Mouse (Mus musculus): ENCODE measurements around the gene Hmgb1. TPM values are rescaled to one million over a fixed set of nuclear protein-coding genes. Genes with fewer than 3 reads are reported as not detected.

The Hmgb1 gene
- polyA plus RNA-seq, 1 experiment, result 107 TPM

DNA sequence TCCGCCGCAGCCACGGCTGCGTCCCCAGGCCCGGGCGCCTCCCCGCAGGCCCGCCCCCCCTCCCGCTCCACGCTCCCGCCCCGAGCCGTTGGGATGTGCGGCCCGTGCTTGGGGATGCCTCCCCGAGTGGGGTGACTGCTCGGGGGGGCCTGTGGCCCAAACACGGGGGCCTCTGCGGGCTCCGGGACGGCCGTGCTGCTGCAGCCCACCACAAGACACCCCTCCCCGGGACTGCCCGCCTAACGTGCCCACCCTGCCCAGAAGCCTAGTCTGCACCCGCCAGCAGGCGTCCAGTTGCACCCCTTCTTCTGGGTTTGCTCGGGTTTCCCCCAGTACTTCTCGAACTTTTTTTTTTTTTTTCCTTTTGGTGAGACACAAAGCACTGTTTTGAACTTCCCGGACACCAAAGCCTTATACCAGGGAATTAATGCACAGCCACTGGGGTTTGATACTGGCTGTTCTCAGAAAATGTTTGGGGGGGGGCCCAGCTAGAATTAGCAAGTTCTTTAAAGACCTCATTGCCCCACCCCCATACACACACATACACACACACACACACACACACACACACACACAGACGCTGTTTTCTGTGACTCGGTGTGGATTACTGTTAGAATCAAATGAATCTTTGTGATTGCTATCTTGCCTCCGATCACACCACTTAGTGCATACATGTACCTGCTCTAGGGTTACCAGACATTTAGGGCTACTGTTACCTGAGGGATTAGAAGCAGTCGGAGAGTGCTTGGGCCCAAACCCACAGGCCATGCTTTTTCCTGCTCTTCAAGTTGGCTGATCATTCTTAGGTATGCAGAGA lies 130.7 kb downstream of the Hmgb1 start:
- peaks cover 21% of the 10 kb centered on the region for H3K36me3 ChIP-seq (ENCODE audit: control insufficient read depth, insufficient read depth, low read length)
- H3K4me1 ChIP-seq (replicated peaks; ENCODE audit: control insufficient read depth, insufficient read depth, low read length), result peaks cover 5% of the 10 kb centered on the region
- TF ChIP-seq CTCF (IDR thresholded peaks at IDR 0.05; ENCODE audit: borderline replicate concordance, control insufficient read depth, extremely low read depth, insufficient read depth, low read length, poor library complexity) (no peak), POLR2A (IDR thresholded peaks at IDR 0.05; ENCODE audit: control insufficient read depth, extremely low read depth, insufficient read depth, low read length, poor library complexity) (no peak)
- H3K27ac ChIP-seq (ENCODE audit: control insufficient read depth, insufficient read depth, low read length), result no peak overlapping the region
- DNase-seq, result peak; percentile 48
- H3K4me3 ChIP-seq (ENCODE audit: control insufficient read depth, insufficient read depth, low read length), result peak overlapping the region; percentile 43
- under 1% methylated on average over 32 of the region's 34 CpGs for WGBS
- H3K27me3 ChIP-seq (ENCODE audit: control insufficient read depth, insufficient read depth, low read length), result no peaks in the 10 kb centered on the region

DNA sequence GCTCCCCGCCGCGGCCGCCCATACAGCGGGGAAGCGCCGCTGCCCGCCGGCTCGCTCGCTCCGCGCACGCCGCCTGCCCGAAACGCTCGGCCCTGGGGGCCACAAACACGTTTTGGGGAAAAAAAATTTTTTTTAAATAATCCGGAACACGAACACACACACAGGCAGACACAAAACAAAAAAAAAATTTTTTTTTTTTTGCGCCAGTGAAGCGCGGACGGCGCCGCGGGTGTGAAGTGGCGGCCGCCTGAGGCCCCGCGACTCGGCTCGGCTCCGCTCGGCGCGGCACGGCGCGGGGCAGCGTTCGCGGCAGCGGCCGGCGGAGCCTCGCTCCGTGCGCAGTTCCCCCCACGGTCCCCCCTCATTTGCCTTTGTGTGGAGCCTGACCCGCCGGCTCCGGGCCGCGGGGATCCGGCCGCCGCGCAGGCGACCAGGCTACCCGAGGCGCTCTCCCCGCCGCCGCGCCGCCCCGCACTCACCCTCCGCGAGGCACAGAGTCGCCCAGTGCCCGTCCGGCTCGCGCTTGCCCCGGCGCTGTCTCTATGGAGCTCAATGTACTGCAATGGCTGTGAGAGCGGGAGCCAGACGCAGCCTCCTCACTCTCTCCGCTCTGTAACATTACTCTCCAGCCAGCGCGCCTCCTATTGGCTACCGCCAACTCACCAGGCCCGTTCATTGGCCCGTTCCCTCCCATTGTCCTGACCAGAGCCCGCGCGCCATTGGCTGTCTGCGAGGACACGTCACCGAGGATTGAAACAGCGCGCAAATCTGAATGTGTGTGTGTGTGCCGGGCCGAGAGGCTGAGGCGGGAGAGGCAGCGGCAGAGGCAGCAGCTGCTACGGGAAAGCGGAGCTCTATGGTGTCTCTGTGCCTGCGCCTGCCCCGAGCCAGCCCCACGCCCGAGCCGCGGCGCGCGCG lies 131.6 kb downstream of the Hmgb1 start:
- peak; percentile 99 for DNase-seq
- Histone ChIP-seq H3K4me3 (ENCODE audit: control insufficient read depth, insufficient read depth, low read length) (peak overlapping the region; percentile 73), H3K27me3 (ENCODE audit: control insufficient read depth, insufficient read depth, low read length) (no peaks in the 10 kb centered on the region), H3K4me1 (replicated peaks; ENCODE audit: control insufficient read depth, insufficient read depth, low read length) (peaks cover 5% of the 10 kb centered on the region), H3K27ac (ENCODE audit: control insufficient read depth, insufficient read depth, low read length) (peak overlapping the region; percentile 92), H3K36me3 (ENCODE audit: control insufficient read depth, insufficient read depth, low read length) (peaks cover 21% of the 10 kb centered on the region)
- 2% methylated on average over 110 of the region's 110 CpGs for WGBS
- peak; percentile 59 for TF ChIP-seq CTCF (IDR thresholded peaks at IDR 0.05; ENCODE audit: borderline replicate concordance, control insufficient read depth, extremely low read depth, insufficient read depth, low read length, poor library complexity)
- TF ChIP-seq POLR2A (IDR thresholded peaks at IDR 0.05; ENCODE audit: control insufficient read depth, extremely low read depth, insufficient read depth, low read length, poor library complexity), result peak; percentile 90

DNA sequence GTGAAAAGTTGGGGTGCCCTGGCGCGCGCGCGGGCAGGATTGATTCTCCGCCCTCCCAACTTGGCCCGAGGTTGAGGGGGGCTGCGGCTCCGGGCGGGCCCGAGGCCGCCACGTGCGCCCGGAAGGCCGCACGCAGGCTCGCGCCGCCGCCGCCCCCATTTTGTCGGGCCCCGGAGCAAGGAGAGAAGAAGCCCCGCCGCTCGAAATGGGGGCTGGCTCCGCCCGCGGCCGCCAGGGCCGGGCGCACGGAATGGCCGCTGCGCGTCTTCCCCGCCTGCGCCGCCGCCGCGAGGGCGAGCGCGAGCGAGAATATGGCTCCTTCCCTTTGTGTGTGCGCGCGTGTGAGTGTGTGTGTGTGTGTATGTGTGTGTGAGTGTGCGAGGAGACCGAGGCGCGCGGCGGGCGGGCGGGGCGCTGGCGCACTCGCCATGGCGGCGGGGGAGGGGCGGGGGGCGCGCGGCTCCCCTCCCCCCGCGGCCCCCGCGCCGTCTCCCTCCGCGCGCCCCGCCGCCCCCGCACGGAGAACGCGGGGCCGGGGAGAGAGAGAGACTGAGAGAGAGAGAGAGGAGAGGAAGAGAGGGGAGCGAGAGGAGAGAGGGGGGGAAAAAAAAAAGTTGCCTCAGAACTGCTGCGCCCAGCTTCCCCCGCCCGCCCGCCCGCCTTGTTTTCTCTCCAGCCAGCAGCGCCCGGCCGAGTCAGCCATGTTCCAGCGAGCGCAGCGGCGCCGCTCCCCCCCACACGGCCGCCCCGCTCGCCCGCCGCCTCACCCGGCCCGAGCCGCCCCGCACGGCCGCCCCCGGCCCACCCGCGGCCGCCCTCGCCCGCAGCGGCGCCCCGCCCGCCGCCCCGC lies 132.5 kb downstream of the Hmgb1 start:
- 2% methylated on average over 97 of the region's 120 CpGs for WGBS
- H3K27ac ChIP-seq (ENCODE audit: control insufficient read depth, insufficient read depth, low read length), result peak overlapping the region; percentile 92
- peak overlapping the region; percentile 73 for H3K4me3 ChIP-seq (ENCODE audit: control insufficient read depth, insufficient read depth, low read length)

DNA sequence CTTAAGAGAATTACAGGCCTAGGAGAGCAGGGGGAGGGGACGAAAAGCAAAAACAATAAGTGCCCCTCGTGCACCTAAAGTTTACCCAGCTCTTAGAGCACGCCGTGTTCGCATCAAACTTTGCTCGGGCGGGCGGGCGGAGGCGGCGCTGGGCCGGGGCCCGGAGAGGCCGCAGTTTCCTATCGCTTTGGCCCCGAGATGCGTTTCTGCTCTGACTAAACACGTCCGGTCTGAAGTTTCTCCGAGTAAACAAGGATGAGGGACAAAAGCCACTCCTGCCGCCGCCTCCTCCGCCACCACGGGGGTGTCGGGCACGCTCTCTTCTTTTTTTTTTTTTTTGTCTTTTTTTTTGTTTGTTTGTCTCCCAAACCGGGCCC lies 133.1 kb downstream of the Hmgb1 start:
- Histone ChIP-seq H3K4me1 (replicated peaks; ENCODE audit: control insufficient read depth, insufficient read depth, low read length) (peaks cover 5% of the 10 kb centered on the region), H3K36me3 (ENCODE audit: control insufficient read depth, insufficient read depth, low read length) (peaks cover 30% of the 10 kb centered on the region), H3K27me3 (ENCODE audit: control insufficient read depth, insufficient read depth, low read length) (no peaks in the 10 kb centered on the region), H3K4me3 (ENCODE audit: control insufficient read depth, insufficient read depth, low read length) (peak overlapping the region; percentile 73), H3K27ac (ENCODE audit: control insufficient read depth, insufficient read depth, low read length) (peak overlapping the region; percentile 92)
- WGBS, result under 1% methylated on average over 27 of the region's 27 CpGs
- TF ChIP-seq POLR2A (IDR thresholded peaks at IDR 0.05; ENCODE audit: control insufficient read depth, extremely low read depth, insufficient read depth, low read length, poor library complexity), result no peak
- no peak for TF ChIP-seq CTCF (IDR thresholded peaks at IDR 0.05; ENCODE audit: borderline replicate concordance, control insufficient read depth, extremely low read depth, insufficient read depth, low read length, poor library complexity)
- no peak for DNase-seq

More for the DNA sequence above, 132.5 kb downstream of the Hmgb1 start:
- Histone ChIP-seq H3K36me3 (ENCODE audit: control insufficient read depth, insufficient read depth, low read length) (peaks cover 23% of the 10 kb centered on the region), H3K27me3 (ENCODE audit: control insufficient read depth, insufficient read depth, low read length) (no peaks in the 10 kb centered on the region), H3K4me1 (replicated peaks; ENCODE audit: control insufficient read depth, insufficient read depth, low read length) (peaks cover 5% of the 10 kb centered on the region)
- peak; percentile 76 for DNase-seq
- peak; percentile 69 for TF ChIP-seq POLR2A (IDR thresholded peaks at IDR 0.05; ENCODE audit: control insufficient read depth, extremely low read depth, insufficient read depth, low read length, poor library complexity)
- TF ChIP-seq CTCF (IDR thresholded peaks at IDR 0.05; ENCODE audit: borderline replicate concordance, control insufficient read depth, extremely low read depth, insufficient read depth, low read length, poor library complexity), result no peak; the same call in 1 of the 2 replicates

DNA sequence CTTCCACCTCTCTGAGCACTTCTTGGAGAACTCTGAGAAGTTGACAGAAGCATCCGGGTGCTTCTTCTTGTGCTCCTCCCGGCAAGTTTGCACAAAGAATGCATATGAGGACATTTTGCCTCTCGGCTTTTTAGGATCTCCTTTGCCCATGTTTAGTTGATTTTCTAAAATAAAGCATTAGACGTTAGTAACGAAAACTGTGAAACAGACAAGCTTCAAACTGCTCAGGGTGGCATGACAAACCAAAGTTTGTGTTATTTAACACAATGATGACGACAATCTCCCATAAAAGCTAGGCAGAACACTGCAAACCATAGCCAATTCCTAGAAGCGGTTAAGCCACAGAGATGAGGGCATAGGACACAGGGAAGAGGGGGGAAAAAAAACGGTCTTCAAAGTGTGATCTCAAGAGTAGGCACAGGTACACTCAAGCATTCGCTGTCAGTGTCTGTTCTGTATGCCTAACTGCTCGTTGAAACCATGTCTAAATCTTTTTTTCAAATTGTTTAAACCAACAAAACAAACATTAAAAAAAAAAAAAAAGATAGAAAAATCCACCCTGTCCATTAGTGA lies 133.6 kb downstream of the Hmgb1 start:
- Histone ChIP-seq H3K36me3 (ENCODE audit: control insufficient read depth, insufficient read depth, low read length) (peaks cover 35% of the 10 kb centered on the region), H3K27ac (ENCODE audit: control insufficient read depth, insufficient read depth, low read length) (peak overlapping the region; percentile 92), H3K4me1 (replicated peaks; ENCODE audit: control insufficient read depth, insufficient read depth, low read length) (peaks cover 5% of the 10 kb centered on the region), H3K4me3 (ENCODE audit: control insufficient read depth, insufficient read depth, low read length) (peak overlapping the region; percentile 73), H3K27me3 (ENCODE audit: control insufficient read depth, insufficient read depth, low read length) (no peaks in the 10 kb centered on the region)
- WGBS, result 3% methylated on average over 10 of the region's 10 CpGs
- DNase-seq, result no peak
- TF ChIP-seq CTCF (IDR thresholded peaks at IDR 0.05; ENCODE audit: borderline replicate concordance, control insufficient read depth, extremely low read depth, insufficient read depth, low read length, poor library complexity) (no peak), POLR2A (IDR thresholded peaks at IDR 0.05; ENCODE audit: control insufficient read depth, extremely low read depth, insufficient read depth, low read length, poor library complexity) (no peak)

Measured in thymus, adult 2 months (tissue).